Mouse (Mus musculus) liver, postnatal 0 days (tissue): ENCODE measurements around the gene Gtpbp8. TPM values are rescaled to one million over a fixed set of nuclear protein-coding genes. Genes with fewer than 3 reads are reported as not detected.

Experiments used
- ATAC-seq: fragments of 200-750 bp; cut with Nextera tagmentation; 2 replicates; pipeline ENCODE4 v1.8.0; 2017; ENCODE audit warnings: mild to moderate bottlenecking, moderate library complexity
- DNase-seq: peaks from one replicate; pipeline ENCODE4 v3.0.0-alpha.2; 2016
- H3K27ac ChIP-seq: fragments of 300-500 bp; sonication (generic); 2 replicates; pipeline ENCODE4 v1.5.1; 2014; ENCODE audit warnings: antibody characterized with exemption, moderate library complexity, mild to moderate bottlenecking, low read depth
- H3K27me3 ChIP-seq: fragments of 300-500 bp; sonication (generic); 2 replicates; pipeline ENCODE4 v1.6.1; 2014; ENCODE audit warnings: low read length, control low read depth, mixed read lengths; ENCODE audit not compliant: insufficient read depth
- H3K36me3 ChIP-seq: fragments of 300-500 bp; sonication (generic); replicated peaks from 2 replicates; pipeline ENCODE4 v1.6.1; 2014; ENCODE audit warnings: mild to moderate bottlenecking, control low read depth, low read length, moderate library complexity, mixed read lengths; ENCODE audit not compliant: insufficient read depth
- H3K4me1 ChIP-seq: fragments of 300-500 bp; sonication (generic); 2 replicates; pipeline ENCODE4 v1.6.1; 2014; ENCODE audit warnings: antibody characterized with exemption, mild to moderate bottlenecking, control low read depth; ENCODE audit not compliant: insufficient read depth
- H3K4me2 ChIP-seq: fragments of 300-500 bp; sonication (generic); 2 replicates; pipeline ENCODE4 v1.6.1; 2014; ENCODE audit warnings: low read depth, mild to moderate bottlenecking, low read length, moderate library complexity, mixed read lengths
- H3K4me3 ChIP-seq: fragments of 300-500 bp; sonication (generic); 2 replicates; pipeline ENCODE4 v1.5.1; 2014; ENCODE audit warnings: low read depth, low read length
- H3K9ac ChIP-seq: fragments of 300-500 bp; sonication (generic); replicated peaks from 2 replicates; pipeline ENCODE4 v1.6.1; 2014; ENCODE audit warnings: mild to moderate bottlenecking, moderate library complexity
- H3K9me3 ChIP-seq: fragments of 300-500 bp; sonication (generic); 2 replicates; pipeline ENCODE4 v1.6.1; 2016; ENCODE audit warnings: mild to moderate bottlenecking, control low read depth, low read length, mixed read lengths
- CTCF ChIP-seq: sonication (generic); IDR thresholded peaks from 2 replicates; pipeline ENCODE4 v1.5.1; 2016; ENCODE audit warnings: antibody characterized with exemption, low read depth
- EP300 ChIP-seq: IDR thresholded peaks from 2 replicates; pipeline ENCODE4 v1.6.1; 2016; ENCODE audit warnings: antibody characterized with exemption, low read depth, mild to moderate bottlenecking
- WGBS: fragments of 180-500 bp; shearing (Covaris S2); extraction: QIAGEN DNeasy Blood & Tissue Kit; methylation state at CpG from one replicate; pipeline ENCODE4 v1.1.7; 2014; ENCODE audit not compliant: insufficient replicate concordance; 5-methylcytosine and 5-hydroxymethylcytosine counted together
- polyA plus RNA-seq: library from polyadenylated mRNA; unstranded; fragments of >200 nt; fragmentation: Nextera tagmentation; extraction: Ambion mirVana; gene quantifications from 2 replicates; pipeline ENCODE4 v1.2.1, GENCODE M21; 2015

Gtpbp8 gene
- polyA plus RNA-seq, 1 experiment from 2014 or later, result 18.4 TPM

DNA sequence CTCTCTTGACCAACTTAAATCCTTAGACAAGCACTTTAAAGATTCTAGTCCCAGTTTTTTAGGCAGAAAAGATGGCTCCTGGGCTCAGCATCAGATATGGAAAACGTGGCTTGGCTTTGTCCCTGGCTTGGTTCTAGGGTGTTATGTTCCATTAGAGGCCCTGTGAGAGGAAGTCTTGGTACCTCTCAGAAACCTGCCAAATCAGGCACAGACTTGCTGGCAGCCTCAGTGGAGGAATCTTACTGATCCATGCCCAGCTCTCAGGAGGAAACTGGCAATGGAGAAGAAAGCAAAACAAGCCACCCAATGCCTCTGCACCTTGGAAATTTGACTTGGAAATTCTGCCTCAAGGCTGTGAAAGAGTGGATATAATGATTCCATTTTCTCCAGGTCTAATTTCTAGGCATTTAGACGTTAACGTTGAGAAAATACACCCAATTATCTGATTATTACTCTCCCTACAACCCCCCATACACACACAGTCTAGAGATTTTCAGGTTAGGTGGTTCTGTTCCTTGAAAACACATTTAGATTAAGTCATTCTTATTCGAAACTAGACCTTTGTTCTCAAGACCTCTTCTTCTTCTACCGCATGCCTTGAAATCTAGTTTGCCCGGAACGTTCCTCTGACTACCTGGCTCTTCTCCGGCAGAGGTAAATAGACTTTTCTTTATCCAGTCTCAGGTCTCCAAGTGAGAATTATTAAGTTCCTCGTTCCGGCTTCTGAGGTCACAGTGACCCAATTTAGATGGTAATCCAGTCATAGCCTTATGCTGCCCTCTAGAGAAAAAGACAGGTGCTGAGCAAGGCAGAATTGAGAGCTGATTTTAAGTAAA, 29.6 kb downstream of the Gtpbp8 start:
- Histone ChIP-seq H3K27ac (no peak overlapping the region), H3K9me3 (no peaks in the 10 kb centered on the region), H3K27me3 (no peaks in the 10 kb centered on the region), H3K4me3 (no peak overlapping the region), H3K4me2 (no peak overlapping the region), H3K9ac (no peak overlapping the region), H3K36me3 (no peaks in the 10 kb centered on the region), H3K4me1 (no peaks in the 10 kb centered on the region; the same call in 1 of the 2 replicates)
- WGBS, result 39% methylated on average over 10 of the region's 10 CpGs
- ATAC-seq (no peak), DNase-seq (no peak)
- TF ChIP-seq EP300 (no peak), CTCF (peak; percentile 61)

DNA sequence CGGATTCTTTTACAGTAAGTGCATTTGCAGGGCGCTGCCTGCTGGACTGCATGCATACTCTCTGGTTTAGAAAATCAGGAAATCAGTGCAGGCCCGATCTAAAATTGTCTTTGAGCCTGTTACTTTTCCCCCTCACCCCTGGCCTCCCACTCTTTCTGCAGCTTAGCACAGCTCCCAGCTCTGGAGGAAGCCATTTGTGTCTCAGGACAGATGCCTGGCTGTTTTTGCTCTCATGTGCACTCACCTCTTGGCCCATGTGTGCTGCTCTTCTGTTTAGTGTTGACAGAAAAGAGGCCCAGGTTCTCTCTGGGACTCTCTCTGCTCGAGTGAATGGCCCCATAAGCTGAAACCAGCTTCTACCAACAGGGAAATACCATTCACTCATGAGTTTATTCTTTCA, 42.7 kb downstream of the Gtpbp8 start:
- Histone ChIP-seq H3K27me3 (no peaks in the 10 kb centered on the region), H3K9me3 (no peaks in the 10 kb centered on the region), H3K9ac (no peak overlapping the region), H3K27ac (no peak overlapping the region), H3K36me3 (no peaks in the 10 kb centered on the region), H3K4me3 (no peak overlapping the region), H3K4me2 (no peak overlapping the region), H3K4me1 (no peaks in the 10 kb centered on the region)
- TF ChIP-seq EP300 (no peak), CTCF (no peak)
- DNase-seq, result no peak
- ATAC-seq, result no peak
- WGBS, result 67% methylated on average over 4 of the region's 4 CpGs

DNA sequence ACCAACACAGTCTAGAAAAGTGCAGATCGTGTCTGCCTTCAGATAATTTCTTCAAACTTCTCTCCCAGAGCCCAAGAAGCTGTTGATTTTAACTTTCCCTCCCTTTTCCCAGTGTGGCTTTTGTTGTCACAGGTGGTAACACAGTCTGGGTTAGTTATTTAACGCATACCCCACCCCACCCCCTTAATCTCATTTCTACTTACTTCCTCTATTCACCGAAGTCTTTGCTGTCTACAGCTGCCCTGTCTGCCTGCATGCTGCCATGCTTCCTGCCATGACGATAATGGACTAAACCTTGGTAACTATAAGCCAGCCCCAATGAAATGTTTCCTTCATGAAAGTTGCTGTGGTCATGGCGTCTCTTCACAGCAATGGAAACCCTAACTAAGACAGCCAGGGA, 43.9 kb downstream of the Gtpbp8 start:
- WGBS, result 30% methylated on average over 5 of the region's 5 CpGs
- H3K4me3 ChIP-seq, result no peak overlapping the region
- ATAC-seq (no peak), DNase-seq (no peak)
- no peak for TF ChIP-seq EP300
- TF ChIP-seq CTCF, result no peak
- no peak overlapping the region for H3K27ac ChIP-seq
- H3K36me3 ChIP-seq, result no peaks in the 10 kb centered on the region
- H3K9ac ChIP-seq, result no peak overlapping the region
- no peaks in the 10 kb centered on the region for H3K27me3 ChIP-seq
- H3K4me2 ChIP-seq, result no peak overlapping the region
- H3K4me1 ChIP-seq, result no peaks in the 10 kb centered on the region
- no peaks in the 10 kb centered on the region for H3K9me3 ChIP-seq

DNA sequence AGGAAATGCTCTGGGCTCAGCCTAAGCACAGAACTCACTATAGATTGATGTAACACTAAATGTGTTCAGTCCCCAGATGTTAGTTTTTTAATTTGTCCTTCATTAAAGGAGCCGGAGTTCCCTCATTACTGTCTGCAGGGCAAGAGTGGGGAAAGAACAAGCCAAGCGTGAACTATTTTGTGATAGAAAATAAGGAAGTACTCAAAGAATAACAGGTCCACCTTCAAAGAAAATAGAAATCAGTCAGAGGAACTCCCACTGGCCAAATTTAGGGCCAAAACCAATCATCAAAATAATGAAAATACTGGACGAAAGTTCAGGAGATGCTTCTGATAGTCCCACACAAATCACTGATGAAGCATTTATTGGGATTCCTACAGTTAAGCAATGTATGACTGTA, 45.0 kb downstream of the Gtpbp8 start:
- H3K9me3 ChIP-seq, result no peaks in the 10 kb centered on the region
- no peaks in the 10 kb centered on the region for H3K4me1 ChIP-seq
- H3K27me3 ChIP-seq, result no peaks in the 10 kb centered on the region
- H3K36me3 ChIP-seq, result no peaks in the 10 kb centered on the region
- no peak overlapping the region for H3K9ac ChIP-seq
- no peak overlapping the region for H3K4me2 ChIP-seq
- WGBS, result 71% methylated on average over 3 of the region's 3 CpGs
- TF ChIP-seq EP300 (no peak), CTCF (no peak)
- DNase-seq (no peak), ATAC-seq (no peak)
- no peak overlapping the region for H3K4me3 ChIP-seq
- no peak overlapping the region for H3K27ac ChIP-seq

DNA sequence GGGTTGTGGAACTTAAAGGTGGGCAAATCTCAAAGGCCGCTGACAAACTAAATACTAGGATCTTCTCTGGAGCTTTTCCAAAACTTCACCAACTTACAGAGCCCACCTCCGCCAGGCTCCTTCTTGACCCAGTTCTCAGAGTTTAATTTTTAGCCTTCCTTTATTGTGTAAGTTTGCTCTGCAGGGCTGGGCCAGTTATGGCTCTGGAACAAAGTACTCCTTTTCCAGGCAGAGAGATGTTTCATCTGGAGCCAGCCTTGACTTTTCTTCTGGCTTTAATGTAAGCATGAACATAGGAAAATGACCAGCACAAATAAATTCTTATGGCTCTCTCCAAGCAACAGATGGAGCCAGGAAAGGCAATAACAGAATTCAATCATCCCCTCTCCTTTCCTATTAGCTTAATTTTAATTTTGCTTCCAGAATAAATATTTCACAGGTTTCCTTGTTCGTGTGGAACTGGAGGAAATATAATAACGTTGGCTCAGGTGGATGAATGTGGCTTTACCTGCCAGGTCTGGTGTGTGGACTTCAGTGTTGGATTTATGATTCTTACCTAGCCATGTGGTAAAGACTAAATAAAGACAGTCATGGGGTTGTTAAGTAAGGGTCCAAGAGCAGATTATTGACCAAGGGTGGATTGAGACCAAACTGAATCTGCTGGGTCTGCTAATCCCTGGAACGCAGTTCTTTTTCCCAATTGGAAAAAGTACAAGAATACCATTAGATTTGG, 48.5 kb downstream of the Gtpbp8 start:
- no peak overlapping the region for H3K4me2 ChIP-seq
- no peaks in the 10 kb centered on the region for H3K9me3 ChIP-seq
- H3K4me1 ChIP-seq, result no peaks in the 10 kb centered on the region
- no peak overlapping the region for H3K9ac ChIP-seq
- H3K27ac ChIP-seq, result no peak overlapping the region
- DNase-seq, result no peak
- no peaks in the 10 kb centered on the region for H3K27me3 ChIP-seq
- 75% methylated on average over 5 of the region's 5 CpGs for whole genome bisulfite sequencing
- no peak overlapping the region for H3K4me3 ChIP-seq
- no peaks in the 10 kb centered on the region for H3K36me3 ChIP-seq
- ATAC-seq, result no peak
- TF ChIP-seq CTCF (no peak), EP300 (no peak)

DNA sequence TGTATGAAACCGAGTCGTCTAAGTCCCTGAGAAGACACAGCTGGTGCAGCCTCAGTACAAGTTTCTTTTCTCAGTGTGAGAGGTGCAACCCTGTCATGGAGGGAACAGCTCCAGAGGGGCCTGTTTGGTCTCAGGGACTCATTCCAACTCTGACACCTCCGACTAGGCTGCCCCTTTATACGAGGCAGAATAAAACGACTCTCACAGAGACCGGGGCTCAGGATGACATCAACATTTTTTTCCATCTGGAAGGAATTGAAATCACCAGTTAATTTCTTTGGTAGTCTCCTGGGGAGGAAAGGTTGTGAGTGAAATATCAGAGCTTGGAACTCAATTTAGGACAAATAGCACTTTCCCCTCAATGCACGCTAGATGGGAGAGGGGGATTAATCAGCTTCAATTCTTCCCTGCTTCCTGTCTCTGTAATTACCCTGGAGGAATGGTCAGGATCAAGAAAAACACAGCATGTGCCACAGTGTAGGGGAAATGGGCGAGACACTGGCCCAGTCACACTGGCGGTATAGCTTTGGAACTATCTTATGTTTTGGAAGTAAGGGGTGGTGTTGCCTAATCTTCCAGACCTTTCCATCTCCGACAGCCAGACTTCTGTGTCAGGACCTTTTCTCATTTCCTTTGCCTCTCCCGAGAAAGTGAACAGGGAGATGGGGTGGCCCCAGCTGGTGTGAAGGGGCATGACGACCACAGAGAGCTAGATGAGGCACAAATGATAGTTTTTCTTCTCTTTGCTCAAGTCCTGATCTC, 50.1 kb downstream of the Gtpbp8 start:
- no peaks in the 10 kb centered on the region for H3K36me3 ChIP-seq
- no peak for TF ChIP-seq EP300
- no peak for TF ChIP-seq CTCF
- no peak overlapping the region for H3K27ac ChIP-seq
- H3K9me3 ChIP-seq, result no peaks in the 10 kb centered on the region
- 57% methylated on average over 12 of the region's 12 CpGs for WGBS
- no peak overlapping the region for H3K4me3 ChIP-seq
- H3K9ac ChIP-seq, result no peak overlapping the region
- DNase-seq (no peak), ATAC-seq (no peak)
- no peak overlapping the region for H3K4me2 ChIP-seq
- H3K27me3 ChIP-seq, result no peaks in the 10 kb centered on the region
- H3K4me1 ChIP-seq, result no peaks in the 10 kb centered on the region
